Mouse (Mus musculus) liver, embryonic 11.5 days (tissue): ENCODE measurements at regions not wholly inside any gene's neighbourhood (a gene's known extent, or its start where the extent isn't known, plus 50 kb on each side); places are given as distances from the start of the nearest gene placed in this dataset.

ENCODE experiments used
- ATAC-seq: fragments of 200-750 bp; cut with Nextera tagmentation; replicated peaks from 2 replicates; pipeline ENCODE4 v1.8.0; 2017; ENCODE audit warnings: moderate number of reproducible peaks, mild to moderate bottlenecking, moderate TSS enrichment, moderate library complexity; ENCODE audit not compliant: low FRiP score
- DNase-seq: peaks from one replicate; pipeline ENCODE4 v3.0.0-alpha.2; 2017; ENCODE audit warnings: low spot score
- H3K27ac ChIP-seq: fragments of 300-500 bp; sonication (generic); 2 replicates; pipeline ENCODE4 v1.5.1; 2014; ENCODE audit warnings: mild to moderate bottlenecking, low read depth, low read length, control low read depth
- H3K27me3 ChIP-seq: fragments of 300-500 bp; sonication (generic); replicated peaks from 2 replicates; pipeline ENCODE4 v1.6.1; 2014; ENCODE audit warnings: low read length, mixed read lengths; ENCODE audit not compliant: control insufficient read depth, insufficient read depth
- H3K36me3 ChIP-seq: fragments of 300-500 bp; sonication (generic); 2 replicates; pipeline ENCODE4 v1.6.1; 2014; ENCODE audit warnings: mild to moderate bottlenecking, low read length, moderate library complexity, mixed read lengths; ENCODE audit not compliant: control insufficient read depth, insufficient read depth
- H3K4me1 ChIP-seq: fragments of 300-500 bp; sonication (generic); replicated peaks from 2 replicates; pipeline ENCODE4 v1.6.1; 2014; ENCODE audit warnings: low read length, mixed read lengths; ENCODE audit not compliant: control insufficient read depth, insufficient read depth
- H3K4me2 ChIP-seq: fragments of 300-500 bp; sonication (generic); 2 replicates; pipeline ENCODE4 v1.6.1; 2014; ENCODE audit warnings: mild to moderate bottlenecking, control low read depth, moderate library complexity
- H3K4me3 ChIP-seq: fragments of 300-500 bp; sonication (generic); 2 replicates; pipeline ENCODE4 v1.5.1; 2014; ENCODE audit warnings: low read depth, low read length, control low read depth
- H3K9ac ChIP-seq: fragments of 300-500 bp; sonication (generic); 2 replicates; pipeline ENCODE4 v1.6.1; 2014; ENCODE audit warnings: low read depth, low read length, control low read depth
- H3K9me3 ChIP-seq: fragments of 300-500 bp; sonication (generic); 2 replicates; pipeline ENCODE4 v1.6.1; 2016; ENCODE audit warnings: low read length, inconsistent platforms, mixed read lengths; ENCODE audit not compliant: control insufficient read depth
- WGBS: fragments of 180-500 bp; shearing (Covaris S2); extraction: QIAGEN DNeasy Blood & Tissue Kit; methylation state at CpG from one replicate; pipeline ENCODE4 v1.1.7; 2014; 5-methylcytosine and 5-hydroxymethylcytosine counted together

- 78% methylated on average over 4 of the region's 4 CpGs for WGBS
- H3K4me2 ChIP-seq, result no peak overlapping the region
- DNase-seq (no peak), ATAC-seq (no peak)
- H3K27me3 ChIP-seq, result no peaks in the 10 kb centered on the region; the same call in 1 of the 2 replicates
- H3K9me3 ChIP-seq, result no peaks in the 10 kb centered on the region
- H3K9ac ChIP-seq, result no peak overlapping the region
- H3K4me1 ChIP-seq, result no peaks in the 10 kb centered on the region; the same call in 1 of the 2 replicates
- no peak overlapping the region for H3K27ac ChIP-seq
- H3K4me3 ChIP-seq, result no peak overlapping the region
- no peaks in the 10 kb centered on the region for H3K36me3 ChIP-seq
Observed at GRCm38 (mm10) chr13:52116756-52117155, 270.3 kb downstream of the Gadd45g start.

- no peak for ATAC-seq
- no peak overlapping the region for H3K4me2 ChIP-seq
- no peaks in the 10 kb centered on the region for H3K9me3 ChIP-seq
- H3K27ac ChIP-seq, result no peak overlapping the region
- H3K9ac ChIP-seq, result no peak overlapping the region
- no peak for DNase-seq
- H3K4me1 ChIP-seq, result no peaks in the 10 kb centered on the region; the same call in 1 of the 2 replicates
- H3K27me3 ChIP-seq, result no peaks in the 10 kb centered on the region; the same call in 1 of the 2 replicates
- WGBS, result 81% methylated on average over 8 of the region's 8 CpGs
- no peaks in the 10 kb centered on the region for H3K36me3 ChIP-seq
- H3K4me3 ChIP-seq, result no peak overlapping the region
Observed at GRCm38 (mm10) chr13:52120795-52121194, 274.3 kb downstream of the Gadd45g start.

- no peaks in the 10 kb centered on the region for H3K36me3 ChIP-seq
- H3K27me3 ChIP-seq, result no peaks in the 10 kb centered on the region
- WGBS, result 81% methylated on average over 4 of the region's 4 CpGs
- no peaks in the 10 kb centered on the region for H3K9me3 ChIP-seq
- H3K27ac ChIP-seq, result no peak overlapping the region
- DNase-seq, result no peak
- no peaks in the 10 kb centered on the region for H3K4me1 ChIP-seq
- no peak overlapping the region for H3K4me3 ChIP-seq
- ATAC-seq, result no peak
- no peak overlapping the region for H3K9ac ChIP-seq
- H3K4me2 ChIP-seq, result no peak overlapping the region
Observed at GRCm38 (mm10) chr13:52125037-52125436, 278.6 kb downstream of the Gadd45g start.

- Histone ChIP-seq H3K36me3 (no peaks in the 10 kb centered on the region), H3K9ac (no peak overlapping the region), H3K4me1 (no peaks in the 10 kb centered on the region), H3K27ac (no peak overlapping the region), H3K4me3 (no peak overlapping the region), H3K9me3 (no peaks in the 10 kb centered on the region), H3K27me3 (no peaks in the 10 kb centered on the region), H3K4me2 (no peak overlapping the region)
- DNase-seq (no peak), ATAC-seq (no peak)
- WGBS, result 65% methylated on average over 9 of the region's 9 CpGs
Observed at GRCm38 (mm10) chr13:52127751-52128150, 281.3 kb downstream of the Gadd45g start.

- ATAC-seq, result no peak
- no peaks in the 10 kb centered on the region for H3K36me3 ChIP-seq
- no peak overlapping the region for H3K27ac ChIP-seq
- WGBS, result 87% methylated on average over 4 of the region's 4 CpGs
- no peaks in the 10 kb centered on the region for H3K4me1 ChIP-seq
- H3K9ac ChIP-seq, result no peak overlapping the region
- H3K4me3 ChIP-seq, result no peak overlapping the region
- H3K9me3 ChIP-seq, result no peaks in the 10 kb centered on the region
- H3K4me2 ChIP-seq, result no peak overlapping the region
- no peaks in the 10 kb centered on the region for H3K27me3 ChIP-seq
- DNase-seq, result no peak
Observed at GRCm38 (mm10) chr13:52129466-52129865, 283.0 kb downstream of the Gadd45g start.

- DNase-seq (no peak), ATAC-seq (no peak)
- no peaks in the 10 kb centered on the region for H3K9me3 ChIP-seq
- H3K4me1 ChIP-seq, result no peaks in the 10 kb centered on the region
- WGBS, result 65% methylated on average over 3 of the region's 3 CpGs
- no peak overlapping the region for H3K4me3 ChIP-seq
- H3K9ac ChIP-seq, result no peak overlapping the region
- H3K4me2 ChIP-seq, result no peak overlapping the region
- no peaks in the 10 kb centered on the region for H3K36me3 ChIP-seq
- H3K27me3 ChIP-seq, result no peaks in the 10 kb centered on the region
- no peak overlapping the region for H3K27ac ChIP-seq
Observed at GRCm38 (mm10) chr13:52133202-52133601, 286.7 kb downstream of the Gadd45g start.

- Histone ChIP-seq H3K36me3 (no peaks in the 10 kb centered on the region), H3K27ac (no peak overlapping the region), H3K27me3 (no peaks in the 10 kb centered on the region), H3K9me3 (no peaks in the 10 kb centered on the region), H3K9ac (no peak overlapping the region), H3K4me2 (no peak overlapping the region), H3K4me1 (no peaks in the 10 kb centered on the region), H3K4me3 (no peak overlapping the region)
- WGBS, result 73% methylated on average over 6 of the region's 6 CpGs
- ATAC-seq (no peak), DNase-seq (no peak)
Observed at GRCm38 (mm10) chr13:52138331-52138945, 292.0 kb downstream of the Gadd45g start.

- Histone ChIP-seq H3K27me3 (no peaks in the 10 kb centered on the region), H3K36me3 (no peaks in the 10 kb centered on the region), H3K4me2 (no peak overlapping the region), H3K4me1 (no peaks in the 10 kb centered on the region), H3K27ac (no peak overlapping the region), H3K4me3 (no peak overlapping the region), H3K9ac (no peak overlapping the region), H3K9me3 (no peaks in the 10 kb centered on the region)
- DNase-seq (no peak), ATAC-seq (no peak)
- 52% methylated on average over 15 of the region's 15 CpGs for WGBS
Observed at GRCm38 (mm10) chr13:52139140-52139809, 292.8 kb downstream of the Gadd45g start.

GRCm38 (mm10) chr13:52140221-52140620 lies 293.7 kb downstream of the Gadd45g start:
- no peak overlapping the region for H3K4me3 ChIP-seq
- no peak for ATAC-seq
- H3K4me2 ChIP-seq, result no peak overlapping the region
- no peaks in the 10 kb centered on the region for H3K36me3 ChIP-seq
- no peak for DNase-seq
- H3K27me3 ChIP-seq, result no peaks in the 10 kb centered on the region
- no peak overlapping the region for H3K27ac ChIP-seq
- H3K4me1 ChIP-seq, result no peaks in the 10 kb centered on the region
- WGBS, result 74% methylated on average over 6 of the region's 6 CpGs
- no peaks in the 10 kb centered on the region for H3K9me3 ChIP-seq
- no peak overlapping the region for H3K9ac ChIP-seq
